Mouse (Mus musculus) thymus, adult 2 months (tissue): ENCODE results near the gene Pde1c. TPM values are rescaled to one million over a fixed set of nuclear protein-coding genes. Genes with fewer than 3 reads are reported as not detected.

Experiments
- DNase-seq: peaks from one replicate; pipeline ENCODE4 v3.0.0; 2021
- H3K27ac ChIP-seq: fragments of 200-500 bp; 2 replicates; pipeline ENCODE4 v1.5.1; 2012; ENCODE audit warnings: low read length, control low read depth; ENCODE audit not compliant: control insufficient read depth, insufficient read depth
- H3K27me3 ChIP-seq: fragments of 200-500 bp; 2 replicates; pipeline ENCODE4 v1.6.1; 2012; ENCODE audit warnings: mild to moderate bottlenecking, low read length, moderate library complexity, mixed read lengths; ENCODE audit not compliant: control insufficient read depth, insufficient read depth
- H3K36me3 ChIP-seq: fragments of 200-500 bp; 2 replicates; pipeline ENCODE4 v1.6.1; 2012; ENCODE audit warnings: mild to moderate bottlenecking, low read length, moderate library complexity; ENCODE audit not compliant: control insufficient read depth, insufficient read depth
- H3K4me1 ChIP-seq: fragments of 200-500 bp; replicated peaks from 2 replicates; pipeline ENCODE4 v1.6.1; 2012; ENCODE audit warnings: low read length; ENCODE audit not compliant: control insufficient read depth, insufficient read depth
- H3K4me3 ChIP-seq: fragments of 200-500 bp; 2 replicates; pipeline ENCODE4 v1.5.1; 2012; ENCODE audit warnings: mild to moderate bottlenecking, low read length, control low read depth, moderate library complexity; ENCODE audit not compliant: control insufficient read depth, insufficient read depth
- CTCF ChIP-seq: fragments of 200-500 bp; IDR thresholded peaks from 2 replicates; pipeline ENCODE4 v1.5.1; 2012; ENCODE audit warnings: mild to moderate bottlenecking, control low read depth, low read length, moderate library complexity, borderline replicate concordance; ENCODE audit not compliant: control insufficient read depth, poor library complexity, insufficient read depth; ENCODE audit errors: extremely low read depth
- POLR2A ChIP-seq: fragments of 200-500 bp; IDR thresholded peaks from 2 replicates; pipeline ENCODE4 v1.6.1; 2012; ENCODE audit warnings: mild to moderate bottlenecking, low read length, control low read depth, moderate library complexity; ENCODE audit not compliant: control insufficient read depth, poor library complexity, insufficient read depth; ENCODE audit errors: extremely low read depth
- WGBS: fragments of 180-500 bp; shearing (Covaris S2); methylation state at CpG from one replicate; pipeline ENCODE4 v1.1.7; 2018; 5-methylcytosine and 5-hydroxymethylcytosine counted together
- polyA plus RNA-seq: library from polyadenylated mRNA; depleted of rRNA; stranded (reverse); fragments of >200 nt; gene quantifications from 2 replicates; pipeline ENCODE4 v1.2.3, GENCODE M21; 2012

The Pde1c gene
- polyA plus RNA-seq, 1 experiment = 1.8 TPM

GRCm38 (mm10) chr6:56250091-56250490 lies 318.8 kb downstream of the Pde1c start:
- WGBS = 89% methylated on average over 3 of the region's 3 CpGs
- H3K36me3 ChIP-seq = no peaks in the 10 kb centered on the region
- TF ChIP-seq POLR2A (no peak), CTCF (no peak)
- no peaks in the 10 kb centered on the region for H3K27me3 ChIP-seq
- no peak overlapping the region for H3K4me3 ChIP-seq
- DNase-seq = no peak
- no peak overlapping the region for H3K27ac ChIP-seq
- no peaks in the 10 kb centered on the region for H3K4me1 ChIP-seq

DNA sequence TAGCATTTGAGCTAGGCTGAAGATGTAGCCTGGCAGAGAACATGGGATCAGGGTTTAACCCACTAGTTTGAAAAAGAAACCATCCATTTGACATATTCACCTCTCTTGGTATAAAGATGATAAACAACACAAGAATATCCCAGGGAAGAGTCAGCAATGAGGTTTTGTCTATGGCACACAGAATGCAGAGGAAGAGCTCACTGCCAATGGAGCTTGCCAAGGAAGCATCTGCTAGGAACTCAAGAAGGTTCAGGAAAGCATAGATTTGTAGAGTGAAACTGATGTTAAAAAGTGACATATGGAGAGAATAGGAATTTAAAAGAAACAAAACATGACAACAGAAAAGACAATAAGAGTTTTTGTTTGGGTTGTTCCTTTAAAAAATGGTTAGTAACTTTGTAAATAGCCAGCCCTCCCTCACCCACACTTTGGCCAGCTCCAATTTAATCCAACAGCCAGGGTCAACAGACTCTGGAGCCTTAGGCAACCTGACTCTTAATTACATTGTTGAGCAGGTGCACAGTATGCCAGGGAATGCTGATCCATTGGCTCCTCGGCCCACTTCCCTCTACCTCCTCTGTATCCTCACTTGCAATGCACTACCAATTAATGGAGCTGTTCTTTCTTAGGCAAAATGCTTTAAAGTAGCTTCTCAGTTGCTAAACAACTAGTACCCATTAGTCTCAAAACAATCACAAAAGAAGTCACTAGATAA lies 377.3 kb downstream of the Pde1c start:
- TF ChIP-seq POLR2A (no peak), CTCF (no peak)
- Histone ChIP-seq H3K4me1 (no peaks in the 10 kb centered on the region), H3K36me3 (no peaks in the 10 kb centered on the region), H3K4me3 (no peak overlapping the region), H3K27ac (no peak overlapping the region), H3K27me3 (no peaks in the 10 kb centered on the region)
- DNase-seq = no peak
- WGBS = 93% methylated on average over 1 of the region's 1 CpGs

DNA sequence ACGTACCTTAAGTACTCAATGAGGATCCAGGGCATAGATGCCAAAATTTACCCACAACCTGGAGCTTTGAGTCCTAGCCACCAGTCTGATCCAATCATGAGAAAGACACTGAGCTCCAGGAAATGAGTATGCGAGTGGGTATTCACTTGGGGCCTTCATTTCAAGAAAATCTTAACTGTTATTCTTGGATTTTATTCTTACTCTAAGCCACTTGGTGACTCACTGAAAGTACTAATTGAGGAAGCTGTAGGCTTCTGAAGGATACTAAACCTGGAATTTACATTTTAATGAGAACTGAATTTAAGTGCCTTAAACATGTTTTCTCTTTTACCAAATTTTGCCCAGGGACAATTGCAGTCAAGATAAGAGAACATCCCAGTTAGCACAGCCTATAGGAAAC lies 392.4 kb downstream of the Pde1c start:
- Histone ChIP-seq H3K4me1 (no peaks in the 10 kb centered on the region), H3K27me3 (no peaks in the 10 kb centered on the region), H3K27ac (no peak overlapping the region), H3K4me3 (no peak overlapping the region), H3K36me3 (no peaks in the 10 kb centered on the region)
- TF ChIP-seq POLR2A (no peak), CTCF (no peak)
- 91% methylated on average over 2 of the region's 2 CpGs for WGBS
- no peak for DNase-seq

GRCm38 (mm10) chr6:56172172-56172571 lies 396.7 kb downstream of the Pde1c start:
- Histone ChIP-seq H3K4me1 (no peaks in the 10 kb centered on the region), H3K27ac (no peak overlapping the region), H3K27me3 (no peaks in the 10 kb centered on the region), H3K36me3 (no peaks in the 10 kb centered on the region), H3K4me3 (no peak overlapping the region)
- WGBS = 86% methylated on average over 2 of the region's 2 CpGs
- no peak for DNase-seq
- no peak for TF ChIP-seq POLR2A
- TF ChIP-seq CTCF = no peak

DNA sequence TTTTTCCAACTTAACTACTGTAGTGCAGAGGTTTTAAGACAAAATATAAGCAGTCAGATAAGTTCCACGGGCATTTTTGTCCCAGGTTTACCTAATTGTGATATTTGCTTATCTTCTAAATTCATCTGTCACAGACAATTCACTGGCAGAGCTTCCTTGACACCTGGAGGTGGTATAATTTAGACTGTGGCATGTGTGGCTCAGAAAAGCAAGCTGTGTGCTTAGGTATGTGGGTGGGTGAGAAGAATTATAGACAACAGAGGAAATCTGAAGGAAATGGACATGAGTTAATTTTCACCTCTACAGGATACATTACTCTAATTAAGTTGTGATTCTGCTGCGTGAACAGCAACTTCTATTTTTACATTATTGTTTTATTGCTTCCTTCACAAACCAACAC lies 400.2 kb downstream of the Pde1c start:
- Histone ChIP-seq H3K4me1 (no peaks in the 10 kb centered on the region), H3K36me3 (no peaks in the 10 kb centered on the region), H3K27me3 (no peaks in the 10 kb centered on the region), H3K27ac (no peak overlapping the region), H3K4me3 (no peak overlapping the region)
- no peak for DNase-seq
- WGBS = 42% methylated on average over 2 of the region's 2 CpGs
- TF ChIP-seq CTCF (no peak), POLR2A (no peak)

- H3K27ac ChIP-seq = no peak overlapping the region
- no peaks in the 10 kb centered on the region for H3K36me3 ChIP-seq
- no peaks in the 10 kb centered on the region for H3K27me3 ChIP-seq
- no peak for DNase-seq
- no peaks in the 10 kb centered on the region for H3K4me1 ChIP-seq
- TF ChIP-seq CTCF (no peak), POLR2A (no peak)
- H3K4me3 ChIP-seq = no peak overlapping the region
- 34% methylated on average over 1 of the region's 1 CpGs for WGBS
Measured at GRCm38 (mm10) chr6:56158217-56158616, 410.7 kb downstream of the Pde1c start.

GRCm38 (mm10) chr6:56156836-56157235 lies 412.1 kb downstream of the Pde1c start:
- TF ChIP-seq POLR2A = no peak
- TF ChIP-seq CTCF = no peak
- Histone ChIP-seq H3K4me1 (no peaks in the 10 kb centered on the region), H3K27me3 (no peaks in the 10 kb centered on the region), H3K36me3 (no peaks in the 10 kb centered on the region), H3K27ac (no peak overlapping the region), H3K4me3 (no peak overlapping the region)
- DNase-seq = no peak
- 96% methylated on average over 3 of the region's 3 CpGs for WGBS
